Mouse (Mus musculus) ES-E14 (cell line): ENCODE measurements at regions not wholly inside any gene's neighbourhood (a gene's known extent, or its start where the extent isn't known, plus 50 kb on each side); places are given as distances from the start of the nearest gene placed in this dataset.

ENCODE experiments used
- MAFK ChIP-seq: IDR thresholded peaks from 2 replicates; pipeline ENCODE4 v1.6.1; 2014; ENCODE audit warnings: mild to moderate bottlenecking, low read depth, low read length, inconsistent platforms; ENCODE audit not compliant: insufficient read depth
- ZC3H11A ChIP-seq: IDR thresholded peaks from 2 replicates; pipeline ENCODE4 v1.6.1; 2012; ENCODE audit warnings: low read depth, mild to moderate bottlenecking, inconsistent platforms, low read length, borderline replicate concordance

GRCm38 (mm10) chr4:152889211-152889610 lies 411.5 kb upstream of the Kcnab2 start:
- TF ChIP-seq ZC3H11A (peak; percentile 21; the same call in 1 of the 2 replicates), MAFK (no peak)
